23 mouse cellular contexts compared by ENCODE assay signal in genomic region chr2:112503978-112504377, GRCm38 (mm10). TPM values are rescaled to one million over a fixed set of nuclear protein-coding genes. Genes with fewer than 3 reads are reported as not detected.
"Had no signal": no experiment of that assay in that cellular context is flagged by ENCODE, and none has a peak within 500 bp of the region (broad histone marks: within the 10 kb centered on the region; RNA-seq: fewer than 3 reads in every experiment).

No protein-coding gene starts in this region.

- H3K9me3 ChIP-seq: neural tube, embryonic 12.5 days; neural tube, embryonic 13.5 days; neural tube, embryonic 15.5 days; stomach, embryonic 15.5 days had no signal

- H3K4me3 ChIP-seq: neural tube, embryonic 12.5 days; neural tube, embryonic 13.5 days; neural tube, embryonic 15.5 days; stomach, embryonic 15.5 days had no signal

- DNase-seq: retina, postnatal 1 day; right cerebral cortex, adult 18-20 months; right cerebral cortex, postnatal 14 days; right cerebral cortex, postnatal 25 days; right cerebral cortex, postnatal 4 days; spleen, adult 18-20 months; thymus, adult 18-20 months; thymus, adult 2 months; thymus, postnatal 14 days; thymus, postnatal 25 days; thymus, postnatal 36 days; thymus, postnatal 4 days had no signal

- H3K36me3 ChIP-seq: neural tube, embryonic 12.5 days; neural tube, embryonic 13.5 days; neural tube, embryonic 15.5 days; stomach, embryonic 15.5 days had no signal

- H3K4me1 ChIP-seq: neural tube, embryonic 12.5 days; neural tube, embryonic 13.5 days; neural tube, embryonic 15.5 days had no signal

- H3K4me2 ChIP-seq: neural tube, embryonic 12.5 days; neural tube, embryonic 13.5 days; neural tube, embryonic 15.5 days; stomach, embryonic 15.5 days had no signal

- H3K27me3 ChIP-seq: neural tube, embryonic 12.5 days; neural tube, embryonic 13.5 days; neural tube, embryonic 15.5 days; stomach, embryonic 15.5 days had no signal

- H3K27ac ChIP-seq: neural tube, embryonic 12.5 days; neural tube, embryonic 13.5 days; neural tube, embryonic 15.5 days; stomach, embryonic 15.5 days; stomach, postnatal 0 days had no signal

- H3K9ac ChIP-seq: neural tube, embryonic 12.5 days; neural tube, embryonic 13.5 days; neural tube, embryonic 15.5 days; stomach, embryonic 15.5 days had no signal

RNA-seq across cellular contexts. Expression of gene Chrm5, which starts 23.4 kb away (rescaled TPM):
- total RNA-seq: neutrophil, adult 5-6 weeks had no signal
- polyA plus RNA-seq: small intestine, adult 2 months; stomach, embryonic 14.5 days; stomach, embryonic 15.5 days; stomach, postnatal 0 days; testis, adult 2 months; thymus, adult 2 months; thymus, postnatal 0 days; urinary bladder, adult 2 months had no signal
